Mouse (Mus musculus): ENCODE data around the gene Gm12248.

DNA sequence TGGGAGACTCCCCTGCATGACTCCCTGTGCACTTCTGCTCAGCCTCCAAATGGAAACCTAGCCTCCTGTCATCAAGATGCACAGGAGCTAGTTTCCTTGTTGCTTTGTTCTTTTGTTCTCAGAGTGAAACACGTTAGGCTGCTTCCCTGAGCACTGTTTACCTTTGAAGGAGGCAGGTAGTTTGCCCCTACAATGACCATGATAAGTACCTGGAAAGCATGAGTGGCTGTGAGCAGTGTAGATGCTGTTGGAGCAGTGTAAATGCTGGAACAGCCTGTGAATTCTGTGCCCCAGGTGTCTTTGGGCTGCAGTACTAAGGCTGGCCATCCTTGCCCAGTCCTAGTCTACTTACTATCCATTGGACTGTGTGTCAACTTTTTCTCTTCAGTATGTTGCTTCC is 66.1 kb downstream of the Gm12248 start:
- no peak for TF ChIP-seq POLR2A (IDR thresholded peaks at IDR 0.05; ENCODE audit: extremely low read depth, insufficient read depth, low read length)
- no peak for TF ChIP-seq CTCF (IDR thresholded peaks at IDR 0.05; ENCODE audit: low read depth, low read length)
